Mouse (Mus musculus): ENCODE measurements around the gene Vstm2a.

Gene Vstm2a

GRCm38 (mm10) chr11:16439548-16440251, 182.2 kb downstream of the Vstm2a start:
- in situ Hi-C loops (cut with MboI, MseI): no loop called here

All from T-helper 2 cell (primary cell).